Mouse (Mus musculus) megakaryocyte, embryonic 14.5 days (primary cell): ENCODE data around the gene Nfkbiz. TPM values are rescaled to one million over a fixed set of nuclear protein-coding genes. Genes with fewer than 3 reads are reported as not detected.

Experiments
- H3K27me3 ChIP-seq: replicated peaks from 2 replicates; pipeline ENCODE3; 2012; ENCODE audit warnings: inconsistent platforms
- H3K36me3 ChIP-seq: replicated peaks from 2 replicates; pipeline ENCODE3; 2012; ENCODE audit warnings: low read length, inconsistent platforms, mixed read lengths
- H3K4me1 ChIP-seq: 2 replicates; pipeline ENCODE4 v1.6.1; 2012; ENCODE audit warnings: inconsistent platforms
- H3K4me3 ChIP-seq: replicated peaks from 2 replicates; pipeline ENCODE3; 2012; ENCODE audit warnings: moderate library complexity, mild to moderate bottlenecking, inconsistent platforms
- H3K9me3 ChIP-seq: 2 replicates; pipeline ENCODE4 v1.6.1; 2012; ENCODE audit warnings: inconsistent platforms
- FLI1 ChIP-seq: IDR thresholded peaks from 2 replicates; pipeline ENCODE4 v1.6.1; 2012; ENCODE audit warnings: low read length, inconsistent platforms, mixed read lengths
- GATA1 ChIP-seq: IDR thresholded peaks from 3 replicates; pipeline ENCODE4 v1.6.1; 2012; ENCODE audit warnings: mixed read lengths, low read length, inconsistent platforms, borderline replicate concordance
- polyA plus RNA-seq: library from polyadenylated mRNA; stranded (reverse); fragments of >175 nt; gene quantifications from 2 replicates; pipeline ENCODE4 v1.2.3, GENCODE M21; 2012; ENCODE audit warnings: low replicate concordance; ENCODE audit not compliant: insufficient read depth

Gene Nfkbiz
- polyA plus RNA-seq, 1 experiment, result 3.4 TPM

GRCm38 (mm10) chr16:55837168-55837567 lies 1.5 kb downstream of the Nfkbiz start:
- Histone ChIP-seq H3K36me3 (peaks cover 17% of the 10 kb centered on the region), H3K4me1 (peaks cover 38% of the 10 kb centered on the region), H3K9me3 (no peaks in the 10 kb centered on the region), H3K4me3 (no peak overlapping the region), H3K27me3 (no peaks in the 10 kb centered on the region)
- no peak for TF ChIP-seq FLI1
- TF ChIP-seq GATA1, result no peak

GRCm38 (mm10) chr16:55835798-55836197 lies 2.9 kb downstream of the Nfkbiz start:
- TF ChIP-seq FLI1 (no peak), GATA1 (no peak)
- Histone ChIP-seq H3K27me3 (no peaks in the 10 kb centered on the region), H3K4me3 (no peak overlapping the region), H3K4me1 (peaks cover 44% of the 10 kb centered on the region), H3K9me3 (no peaks in the 10 kb centered on the region), H3K36me3 (peaks cover 28% of the 10 kb centered on the region)

GRCm38 (mm10) chr16:55832617-55833016 lies 6.1 kb downstream of the Nfkbiz start:
- Histone ChIP-seq H3K27me3 (no peaks in the 10 kb centered on the region), H3K4me1 (peaks cover 36% of the 10 kb centered on the region), H3K36me3 (peaks cover 28% of the 10 kb centered on the region), H3K4me3 (no peak overlapping the region), H3K9me3 (no peaks in the 10 kb centered on the region)
- TF ChIP-seq FLI1 (no peak), GATA1 (no peak)

GRCm38 (mm10) chr16:55832040-55832439 lies 6.7 kb downstream of the Nfkbiz start:
- Histone ChIP-seq H3K9me3 (no peaks in the 10 kb centered on the region), H3K27me3 (no peaks in the 10 kb centered on the region), H3K4me3 (no peak overlapping the region), H3K36me3 (peaks cover 28% of the 10 kb centered on the region), H3K4me1 (peaks cover 33% of the 10 kb centered on the region)
- TF ChIP-seq FLI1, result no peak

GRCm38 (mm10) chr16:55831451-55831850 lies 7.2 kb downstream of the Nfkbiz start:
- TF ChIP-seq GATA1 (no peak), FLI1 (no peak)
- H3K9me3 ChIP-seq, result no peaks in the 10 kb centered on the region
- H3K4me3 ChIP-seq, result no peak overlapping the region
- H3K36me3 ChIP-seq, result peaks cover 28% of the 10 kb centered on the region
- H3K4me1 ChIP-seq, result peaks cover 27% of the 10 kb centered on the region
- no peaks in the 10 kb centered on the region for H3K27me3 ChIP-seq

- H3K4me3 ChIP-seq, result no peak overlapping the region
- no peaks in the 10 kb centered on the region for H3K9me3 ChIP-seq
- no peak for TF ChIP-seq FLI1
- H3K4me1 ChIP-seq, result peaks cover 37% of the 10 kb centered on the region
- no peaks in the 10 kb centered on the region for H3K27me3 ChIP-seq
- peaks cover 13% of the 10 kb centered on the region for H3K36me3 ChIP-seq
These were observed 15.1 kb downstream of the Nfkbiz start for GRCm38 (mm10) chr16:55823398-55824155.

GRCm38 (mm10) chr16:55822741-55823397 lies 15.8 kb downstream of the Nfkbiz start:
- peaks cover 20% of the 10 kb centered on the region for H3K36me3 ChIP-seq
- H3K27me3 ChIP-seq, result no peaks in the 10 kb centered on the region
- TF ChIP-seq FLI1 (no peak), GATA1 (no peak)
- H3K4me3 ChIP-seq, result peak overlapping the region; percentile 99
- no peaks in the 10 kb centered on the region for H3K9me3 ChIP-seq
- peaks cover 41% of the 10 kb centered on the region for H3K4me1 ChIP-seq

GRCm38 (mm10) chr16:55821997-55822740 lies 16.5 kb downstream of the Nfkbiz start:
- Histone ChIP-seq H3K9me3 (no peaks in the 10 kb centered on the region), H3K27me3 (no peaks in the 10 kb centered on the region), H3K4me3 (peak overlapping the region; percentile 99), H3K36me3 (peaks cover 27% of the 10 kb centered on the region), H3K4me1 (peaks cover 44% of the 10 kb centered on the region)
- no peak for TF ChIP-seq FLI1
- no peak for TF ChIP-seq GATA1

GRCm38 (mm10) chr16:55821571-55821981 lies 17.1 kb downstream of the Nfkbiz start:
- Histone ChIP-seq H3K4me1 (peaks cover 44% of the 10 kb centered on the region), H3K36me3 (peaks cover 33% of the 10 kb centered on the region), H3K9me3 (no peaks in the 10 kb centered on the region), H3K27me3 (no peaks in the 10 kb centered on the region), H3K4me3 (peak overlapping the region; percentile 99)
- TF ChIP-seq GATA1 (no peak), FLI1 (no peak)

GRCm38 (mm10) chr16:55820916-55821570 lies 17.7 kb downstream of the Nfkbiz start:
- Histone ChIP-seq H3K4me3 (peak overlapping the region; percentile 99), H3K27me3 (no peaks in the 10 kb centered on the region), H3K4me1 (peaks cover 44% of the 10 kb centered on the region), H3K36me3 (peaks cover 39% of the 10 kb centered on the region), H3K9me3 (no peaks in the 10 kb centered on the region)
- TF ChIP-seq GATA1, result no peak
- no peak for TF ChIP-seq FLI1
